In the genomic region with DNA sequence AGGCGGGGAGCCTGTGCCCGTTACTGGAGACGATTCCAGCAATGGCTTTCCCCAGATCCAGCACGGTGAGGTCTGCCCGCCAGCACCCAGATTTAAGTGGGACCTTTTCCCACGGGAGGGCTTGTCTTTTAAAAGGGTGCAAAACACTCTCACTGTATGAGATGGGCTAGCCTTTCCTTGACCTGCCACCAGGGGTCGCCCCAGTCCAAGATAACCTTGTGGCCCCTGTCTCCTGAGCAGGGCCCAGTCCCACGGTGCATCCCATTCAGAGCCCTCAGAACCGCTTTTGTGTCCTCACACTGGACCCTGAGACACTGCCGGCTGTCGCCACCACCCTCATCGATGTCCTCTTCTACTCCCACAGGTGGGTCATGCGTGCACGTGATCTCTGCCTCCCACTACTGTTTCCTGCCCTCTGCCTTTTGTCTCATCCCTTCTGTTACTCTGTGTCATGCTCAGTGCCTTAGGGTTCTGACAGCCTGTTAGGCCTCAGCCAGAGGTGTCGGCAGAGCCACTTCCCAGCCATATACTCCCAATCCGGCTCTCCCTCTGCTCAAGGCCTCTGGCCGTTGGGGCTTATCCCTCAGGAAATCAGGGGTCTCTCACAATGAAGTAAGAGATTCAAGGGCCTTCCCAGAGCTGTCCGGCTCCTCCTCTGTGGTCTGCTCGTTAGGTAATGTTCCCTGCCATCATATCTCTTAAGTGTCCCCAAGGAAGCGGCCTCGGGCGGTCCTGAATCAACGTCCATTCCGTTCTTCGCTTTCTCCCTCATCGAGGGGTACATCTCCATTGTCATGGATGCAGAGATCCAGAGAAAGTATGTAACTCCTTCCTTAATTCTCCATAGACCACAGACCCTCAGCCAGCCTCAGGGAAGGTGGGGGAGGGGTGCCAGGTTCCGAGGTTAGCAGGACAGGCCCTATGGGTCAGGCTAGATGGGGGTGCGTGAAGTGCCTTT, we compare ENCODE assay signal across 8 mouse cellular contexts. TPM values are rescaled to one million over a fixed set of nuclear protein-coding genes. Genes with fewer than 3 reads are reported as not detected.
DNase-seq lines count a peak whose midpoint lies in the region; ATAC-seq and TF ChIP-seq lines count a peak whose summit lies in the region.

No protein-coding gene starts in this region.

- H3K27ac ChIP-seq in neural tube, embryonic 15.5 days (replicated peaks): no peak overlapping the region
- H3K27ac ChIP-seq in embryonic facial prominence, embryonic 11.5 days (replicated peaks; ENCODE audit: low read depth, low read length): no peak overlapping the region
- no peak overlapping the region for H3K27ac ChIP-seq in limb, embryonic 14.5 days (replicated peaks; ENCODE audit: low read depth, low read length)

- peaks cover 17% of the 10 kb centered on the region for H3K4me1 ChIP-seq in neural tube, embryonic 15.5 days
- H3K4me1 ChIP-seq in embryonic facial prominence, embryonic 11.5 days (ENCODE audit: control insufficient read depth, insufficient read depth, low read length): no peaks in the 10 kb centered on the region; the same call in 1 of the 2 replicates
- peaks cover 14% of the 10 kb centered on the region for H3K4me1 ChIP-seq in limb, embryonic 14.5 days (ENCODE audit: control insufficient read depth, insufficient read depth, low read length)

- H3K4me3 ChIP-seq in neural tube, embryonic 15.5 days (replicated peaks): no peak overlapping the region
- H3K4me3 ChIP-seq in embryonic facial prominence, embryonic 11.5 days (ENCODE audit: low read depth, low read length): no peak overlapping the region
- no peak overlapping the region for H3K4me3 ChIP-seq in limb, embryonic 14.5 days (replicated peaks; ENCODE audit: low read length)

- no peak overlapping the region for H3K9ac ChIP-seq in neural tube, embryonic 15.5 days (replicated peaks)
- no peak overlapping the region for H3K9ac ChIP-seq in embryonic facial prominence, embryonic 11.5 days (replicated peaks; ENCODE audit: low read length)
- no peak overlapping the region for H3K9ac ChIP-seq in limb, embryonic 14.5 days (ENCODE audit: low read depth, low read length, severe bottlenecking)

- no peaks in the 10 kb centered on the region for H3K36me3 ChIP-seq in neural tube, embryonic 15.5 days
- H3K36me3 ChIP-seq in embryonic facial prominence, embryonic 11.5 days (replicated peaks; ENCODE audit: control insufficient read depth, insufficient read depth, low read depth, low read length): no peaks in the 10 kb centered on the region
- H3K36me3 ChIP-seq in limb, embryonic 14.5 days (ENCODE audit: control insufficient read depth, insufficient read depth, low read length): no peaks in the 10 kb centered on the region

- TF ChIP-seq POLR2A in limb, embryonic 14.5 days (IDR thresholded peaks at IDR 0.05; ENCODE audit: borderline replicate concordance, extremely low read depth, insufficient read depth, insufficient read length): no peak

- DNase-seq in neural tube, embryonic 10.5 days (ENCODE audit: extremely low spot score, low spot score): peak; percentile 78
- peak; percentile 72 to 78 for DNase-seq in adrenal gland, postnatal 4 days (ENCODE audit: low spot score in 2 of 2)
- DNase-seq in embryonic facial prominence, embryonic 11.5 days (ENCODE audit: low spot score): peak; percentile 69
- peak; percentile 57 for DNase-seq in limb, embryonic 14.5 days (ENCODE audit: low spot score)
- peak; percentile 66 to 89 for DNase-seq in thymus, postnatal 10 days (ENCODE audit: low spot score in 2 of 2)

- 54% methylated on average over 28 of the region's 28 CpGs for whole genome bisulfite sequencing in neural tube, embryonic 15.5 days
- 48% methylated on average over 28 of the region's 28 CpGs for WGBS in embryonic facial prominence, embryonic 11.5 days
- WGBS in limb, embryonic 14.5 days: 52% methylated on average over 28 of the region's 28 CpGs

- no peaks in the 10 kb centered on the region for H3K9me3 ChIP-seq in neural tube, embryonic 15.5 days (replicated peaks)
- H3K9me3 ChIP-seq in embryonic facial prominence, embryonic 11.5 days (replicated peaks; ENCODE audit: control insufficient read depth, low read length): no peaks in the 10 kb centered on the region
- H3K9me3 ChIP-seq in limb, embryonic 14.5 days (ENCODE audit: control insufficient read depth, low read length): no peaks in the 10 kb centered on the region

- H3K27me3 ChIP-seq in neural tube, embryonic 15.5 days (replicated peaks): peaks cover 27% of the 10 kb centered on the region
- peaks cover 7% of the 10 kb centered on the region; the same call in 1 of the 2 replicates for H3K27me3 ChIP-seq in embryonic facial prominence, embryonic 11.5 days (ENCODE audit: control insufficient read depth, insufficient read depth, low read length)
- no peaks in the 10 kb centered on the region for H3K27me3 ChIP-seq in limb, embryonic 14.5 days (ENCODE audit: control insufficient read depth, insufficient read depth, low read length)

- no peak overlapping the region for H3K4me2 ChIP-seq in neural tube, embryonic 15.5 days
- H3K4me2 ChIP-seq in embryonic facial prominence, embryonic 11.5 days (ENCODE audit: low read depth, low read length): no peak overlapping the region
- H3K4me2 ChIP-seq in limb, embryonic 14.5 days (replicated peaks; ENCODE audit: low read depth, low read length, severe bottlenecking): no peak overlapping the region

- no peak for ATAC-seq in neural tube, embryonic 15.5 days (ENCODE audit: low FRiP score)
- ATAC-seq in embryonic facial prominence, embryonic 11.5 days (replicated peaks; ENCODE audit: insufficient number of reproducible peaks, low FRiP score, low TSS enrichment, low read depth): no peak
- peak; percentile 51 for ATAC-seq in inflammation-experienced regulatory T-cells, adult 6 months
- ATAC-seq in limb, embryonic 14.5 days (ENCODE audit: low FRiP score, low read depth): no peak
- ATAC-seq in neutrophil, adult 5-6 weeks (ENCODE audit: extremely low read depth, insufficient number of reproducible peaks, low FRiP score, poor library complexity, severe bottlenecking): peak; percentile 70

RNA-seq across cellular contexts. Expression of gene Castor1, which starts 2.7 kb away (rescaled TPM):
- polyA plus RNA-seq in neural tube, embryonic 15.5 days (2015; fragmentation: Nextera tagmentation; extraction: Ambion mirVana): 5.5 and 17.4 TPM in 2 replicates
- 1 to 10 TPM; 6.3 to 6.6 TPM for total RNA-seq in adrenal gland, postnatal 4 days (2021)
- polyA plus RNA-seq in embryonic facial prominence, embryonic 11.5 days (2014; fragmentation: Nextera tagmentation; extraction: Ambion mirVana): 1.7 and 2.3 TPM in 2 replicates
- 10 to 100 TPM; 25.7 to 42.0 (median 37.8) TPM for polyA plus RNA-seq in inflammation-experienced regulatory T-cells, adult 6 months (2017; shearing (Covaris generic))
- polyA plus RNA-seq in limb, embryonic 14.5 days (2012; rRNA removed): 10.6 and 12.4 TPM in 2 replicates
- 10.3 and 13.9 TPM in 2 replicates for polyA plus RNA-seq in limb, embryonic 14.5 days (2014; fragmentation: Nextera tagmentation; extraction: Ambion mirVana)
- total RNA-seq in neutrophil, adult 5-6 weeks (2017): 1.7 and 2.2 TPM in 2 replicates

RNA-seq across cellular contexts. Expression of gene Osm, which starts 15.5 kb away (rescaled TPM):
- 0.73 TPM in 1 of 2 replicates, not detected in the other for polyA plus RNA-seq in neural tube, embryonic 15.5 days (2015; fragmentation: Nextera tagmentation; extraction: Ambion mirVana)
- under 1 TPM; 0.11 to 0.23 TPM for total RNA-seq in adrenal gland, postnatal 4 days (2021)
- not detected in 2 replicates for polyA plus RNA-seq in embryonic facial prominence, embryonic 11.5 days (2014; fragmentation: Nextera tagmentation; extraction: Ambion mirVana)
- 10 to 100 TPM; 11.2 to 23.6 (median 16.6) TPM for polyA plus RNA-seq in inflammation-experienced regulatory T-cells, adult 6 months (2017; shearing (Covaris generic))
- polyA plus RNA-seq in limb, embryonic 14.5 days (2012; rRNA removed): 0.26 and 0.33 TPM in 2 replicates
- 0.17 and 0.18 TPM in 2 replicates for polyA plus RNA-seq in limb, embryonic 14.5 days (2014; fragmentation: Nextera tagmentation; extraction: Ambion mirVana)
- total RNA-seq in neutrophil, adult 5-6 weeks (2017): 95.2 and 98.0 TPM in 2 replicates

RNA-seq across cellular contexts. Expression of gene Tbc1d10a, which starts 34.1 kb away (rescaled TPM):
- 40.2 and 40.3 TPM in 2 replicates for polyA plus RNA-seq in neural tube, embryonic 15.5 days (2015; fragmentation: Nextera tagmentation; extraction: Ambion mirVana)
- total RNA-seq in adrenal gland, postnatal 4 days (2021): 10 to 100 TPM; 19.0 to 19.9 TPM
- 15.9 and 18.1 TPM in 2 replicates for polyA plus RNA-seq in embryonic facial prominence, embryonic 11.5 days (2014; fragmentation: Nextera tagmentation; extraction: Ambion mirVana)
- polyA plus RNA-seq in inflammation-experienced regulatory T-cells, adult 6 months (2017; shearing (Covaris generic)): 10 to 100 TPM; 14.3 to 20.5 (median 19.0) TPM
- polyA plus RNA-seq in limb, embryonic 14.5 days (2012; rRNA removed): 66.3 and 79.5 TPM in 2 replicates
- 37.6 and 38.8 TPM in 2 replicates for polyA plus RNA-seq in limb, embryonic 14.5 days (2014; fragmentation: Nextera tagmentation; extraction: Ambion mirVana)
- total RNA-seq in neutrophil, adult 5-6 weeks (2017): 23.5 and 24.8 TPM in 2 replicates

RNA-seq across cellular contexts. Expression of gene Lif, which starts 36.6 kb away (rescaled TPM):
- polyA plus RNA-seq in neural tube, embryonic 15.5 days (2015; fragmentation: Nextera tagmentation; extraction: Ambion mirVana): 0.04 and 0.11 TPM in 2 replicates
- under 1 TPM; 0.76 to 0.99 TPM for total RNA-seq in adrenal gland, postnatal 4 days (2021)
- 0.07 and 0.14 TPM in 2 replicates for polyA plus RNA-seq in embryonic facial prominence, embryonic 11.5 days (2014; fragmentation: Nextera tagmentation; extraction: Ambion mirVana)
- 1 to 10 TPM; 1.9 to 2.6 (median 2.5) TPM for polyA plus RNA-seq in inflammation-experienced regulatory T-cells, adult 6 months (2017; shearing (Covaris generic))
- polyA plus RNA-seq in limb, embryonic 14.5 days (2012; rRNA removed): 0.89 and 1.4 TPM in 2 replicates
- 0.26 and 0.50 TPM in 2 replicates for polyA plus RNA-seq in limb, embryonic 14.5 days (2014; fragmentation: Nextera tagmentation; extraction: Ambion mirVana)
- 0.12 TPM in 1 of 2 replicates, not detected in the other for total RNA-seq in neutrophil, adult 5-6 weeks (2017)

Comparison
In these comparisons a context has a peak if more than half of its experiments do, and no peak if none do; other contexts are left out.
1. ATAC-seq: peak in inflammation-experienced regulatory T-cells, adult 6 months (single experiment) and neutrophil, adult 5-6 weeks (single experiment); none in neural tube, embryonic 15.5 days (single experiment), embryonic facial prominence, embryonic 11.5 days (single experiment) and limb, embryonic 14.5 days (single experiment).
2. Peak in every context shown above with its lines, with median percentiles within 50 percentile points of each other: DNase-seq.